Mouse (Mus musculus) hindbrain, embryonic 16.5 days (tissue): ENCODE measurements around the gene Gm10570. TPM values are rescaled to one million over a fixed set of nuclear protein-coding genes. Genes with fewer than 3 reads are reported as not detected.

Source experiments
- ATAC-seq: fragments of 200-750 bp; cut with Nextera tagmentation; 2 replicates; pipeline ENCODE4 v1.8.0; 2017; ENCODE audit warnings: moderate TSS enrichment, moderate library complexity
- H3K27ac ChIP-seq: fragments of 300-500 bp; sonication (generic); 2 replicates; pipeline ENCODE4 v1.5.1; 2014; ENCODE audit warnings: low read depth, mild to moderate bottlenecking, control low read depth, low read length, moderate library complexity
- H3K27me3 ChIP-seq: fragments of 300-500 bp; sonication (generic); replicated peaks from 2 replicates; pipeline ENCODE4 v1.6.1; 2014; ENCODE audit warnings: low read length; ENCODE audit not compliant: control insufficient read depth, insufficient read depth
- H3K36me3 ChIP-seq: fragments of 300-500 bp; sonication (generic); 2 replicates; pipeline ENCODE4 v1.6.1; 2014; ENCODE audit warnings: mild to moderate bottlenecking, low read length, moderate library complexity, mixed read lengths; ENCODE audit not compliant: control insufficient read depth, insufficient read depth
- H3K4me1 ChIP-seq: fragments of 300-500 bp; sonication (generic); 2 replicates; pipeline ENCODE4 v1.6.1; 2014; ENCODE audit warnings: low read depth, low read length; ENCODE audit not compliant: control insufficient read depth, insufficient read depth
- H3K4me2 ChIP-seq: fragments of 300-500 bp; sonication (generic); 2 replicates; pipeline ENCODE4 v1.6.1; 2014; ENCODE audit warnings: mild to moderate bottlenecking, low read length, control low read depth, moderate library complexity
- H3K4me3 ChIP-seq: fragments of 300-500 bp; sonication (generic); 2 replicates; pipeline ENCODE4 v1.5.1; 2014; ENCODE audit warnings: mild to moderate bottlenecking, low read length, control low read depth, moderate library complexity
- H3K9ac ChIP-seq: fragments of 300-500 bp; sonication (generic); 2 replicates; pipeline ENCODE4 v1.6.1; 2014; ENCODE audit warnings: low read depth, mild to moderate bottlenecking, control low read depth, low read length, moderate library complexity
- H3K9me3 ChIP-seq: fragments of 300-500 bp; sonication (generic); 2 replicates; pipeline ENCODE4 v1.6.1; 2014; ENCODE audit warnings: mild to moderate bottlenecking, low read length, moderate library complexity; ENCODE audit not compliant: control insufficient read depth
- WGBS: fragments of 180-500 bp; shearing (Covaris S2); extraction: QIAGEN DNeasy Blood & Tissue Kit; methylation state at CpG from one replicate; pipeline ENCODE4 v1.1.7; 2014; 5-methylcytosine and 5-hydroxymethylcytosine counted together
- polyA plus RNA-seq: library from polyadenylated mRNA; unstranded; fragments of >200 nt; fragmentation: Nextera tagmentation; extraction: Ambion mirVana; gene quantifications from 2 replicates; pipeline ENCODE4 v1.2.1, GENCODE M21; 2015

The Gm10570 gene
- polyA plus RNA-seq, 1 experiment from 2014 or later = 1.2 TPM

DNA sequence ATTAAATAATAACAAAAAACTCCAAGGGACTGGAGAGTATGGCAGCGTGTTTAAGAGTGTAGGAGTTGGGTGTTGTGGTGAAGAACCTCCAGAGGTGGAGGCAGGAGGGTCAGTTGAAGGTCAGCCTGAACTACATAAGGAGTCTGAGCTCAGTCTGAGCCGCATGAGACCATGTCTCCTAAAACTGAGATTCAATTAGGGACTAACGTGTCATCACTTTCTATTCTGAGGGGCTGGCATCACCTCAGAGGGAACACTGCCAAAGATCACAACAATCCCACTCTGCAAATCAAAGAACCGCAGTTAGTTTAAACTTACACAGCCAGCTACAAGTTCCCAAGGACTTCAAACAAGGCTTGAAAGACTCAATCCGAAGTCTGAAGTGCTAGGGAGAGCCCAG is 15.1 kb upstream of the Gm10570 start:
- WGBS = 65% methylated on average over 5 of the region's 5 CpGs
- Histone ChIP-seq H3K27me3 (no peaks in the 10 kb centered on the region), H3K9ac (no peak overlapping the region), H3K27ac (no peak overlapping the region), H3K4me3 (no peak overlapping the region), H3K4me1 (no peaks in the 10 kb centered on the region), H3K36me3 (peaks cover 30% of the 10 kb centered on the region), H3K4me2 (no peak overlapping the region), H3K9me3 (no peaks in the 10 kb centered on the region)
- ATAC-seq = no peak

DNA sequence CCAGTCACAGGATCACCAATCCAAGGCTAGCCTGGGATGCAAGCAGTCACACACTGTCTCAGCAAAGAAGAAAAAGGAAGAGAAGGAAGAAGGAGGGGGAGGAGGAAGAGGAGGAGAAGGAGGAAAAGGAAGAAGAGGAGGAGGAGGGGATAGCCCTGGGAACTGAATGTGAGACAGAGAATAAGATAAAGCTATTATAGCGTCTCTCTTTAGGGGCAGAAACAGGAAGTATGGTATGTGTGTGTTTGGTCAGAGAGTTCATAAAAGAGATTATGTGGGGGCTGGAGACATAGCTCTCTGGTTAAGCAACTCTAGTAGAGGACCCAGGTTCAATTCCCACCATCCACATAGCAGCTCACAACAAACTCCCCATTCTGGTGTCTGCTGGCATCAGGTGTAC is 14.7 kb upstream of the Gm10570 start:
- no peak for ATAC-seq
- 96% methylated on average over 1 of the region's 1 CpGs for WGBS

DNA sequence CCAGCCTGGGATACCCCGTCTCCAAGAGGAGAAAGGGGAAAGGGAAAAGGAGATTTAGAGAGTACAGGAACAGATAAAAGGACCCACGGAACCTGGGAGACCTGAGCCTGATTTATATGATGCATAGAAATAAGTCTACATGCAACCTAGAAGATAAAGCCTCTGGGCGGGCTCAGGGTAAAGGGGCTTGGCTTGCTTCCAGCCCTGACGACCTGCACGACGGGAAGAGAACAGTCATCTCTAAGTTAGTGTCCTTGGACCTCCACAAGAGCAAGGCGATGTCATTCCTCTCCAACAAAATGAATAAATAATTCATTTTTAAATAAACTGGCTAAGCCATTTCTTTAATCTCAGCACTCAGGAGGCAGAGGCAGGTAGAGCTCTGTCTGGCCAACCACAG is 14.1 kb upstream of the Gm10570 start:
- 79% methylated on average over 7 of the region's 7 CpGs for WGBS
- ATAC-seq = no peak
- H3K9me3 ChIP-seq = no peaks in the 10 kb centered on the region
- H3K4me2 ChIP-seq = no peak overlapping the region
- H3K4me3 ChIP-seq = no peak overlapping the region
- H3K9ac ChIP-seq = no peak overlapping the region
- H3K27me3 ChIP-seq = no peaks in the 10 kb centered on the region
- H3K36me3 ChIP-seq = peaks cover 24% of the 10 kb centered on the region
- H3K4me1 ChIP-seq = no peaks in the 10 kb centered on the region
- no peak overlapping the region for H3K27ac ChIP-seq

More for the DNA sequence above, 14.7 kb upstream of the Gm10570 start:
- no peak overlapping the region for H3K9ac ChIP-seq
- H3K4me3 ChIP-seq = no peak overlapping the region
- no peak overlapping the region for H3K4me2 ChIP-seq
- H3K36me3 ChIP-seq = peaks cover 28% of the 10 kb centered on the region
- H3K4me1 ChIP-seq = no peaks in the 10 kb centered on the region
- H3K27ac ChIP-seq = no peak overlapping the region
- H3K9me3 ChIP-seq = no peaks in the 10 kb centered on the region
- no peaks in the 10 kb centered on the region for H3K27me3 ChIP-seq

DNA sequence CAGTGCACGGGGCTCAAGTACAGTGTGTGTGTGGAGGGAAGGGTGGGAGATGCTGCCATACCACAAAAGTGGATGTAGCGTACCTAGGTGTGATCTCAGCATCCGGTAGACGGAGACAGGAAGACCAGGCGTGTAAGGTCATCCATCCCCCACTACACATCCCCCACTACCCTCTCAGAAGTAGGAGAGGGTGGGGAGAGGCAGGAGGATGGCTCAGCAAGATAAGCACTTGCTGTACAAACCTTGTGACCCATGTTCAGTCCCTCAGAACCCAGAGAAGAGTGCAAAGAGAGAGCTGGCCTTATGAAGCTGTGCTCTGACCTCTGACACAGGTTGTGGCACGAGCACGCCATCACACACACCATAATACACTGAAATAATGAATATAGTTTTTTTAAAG is 13.2 kb upstream of the Gm10570 start:
- H3K27ac ChIP-seq = no peak overlapping the region
- no peaks in the 10 kb centered on the region for H3K27me3 ChIP-seq
- H3K4me2 ChIP-seq = no peak overlapping the region
- ATAC-seq = no peak
- H3K9ac ChIP-seq = no peak overlapping the region
- H3K9me3 ChIP-seq = no peaks in the 10 kb centered on the region
- no peak overlapping the region for H3K4me3 ChIP-seq
- 89% methylated on average over 7 of the region's 7 CpGs for WGBS
- H3K4me1 ChIP-seq = no peaks in the 10 kb centered on the region
- H3K36me3 ChIP-seq = peaks cover 20% of the 10 kb centered on the region

DNA sequence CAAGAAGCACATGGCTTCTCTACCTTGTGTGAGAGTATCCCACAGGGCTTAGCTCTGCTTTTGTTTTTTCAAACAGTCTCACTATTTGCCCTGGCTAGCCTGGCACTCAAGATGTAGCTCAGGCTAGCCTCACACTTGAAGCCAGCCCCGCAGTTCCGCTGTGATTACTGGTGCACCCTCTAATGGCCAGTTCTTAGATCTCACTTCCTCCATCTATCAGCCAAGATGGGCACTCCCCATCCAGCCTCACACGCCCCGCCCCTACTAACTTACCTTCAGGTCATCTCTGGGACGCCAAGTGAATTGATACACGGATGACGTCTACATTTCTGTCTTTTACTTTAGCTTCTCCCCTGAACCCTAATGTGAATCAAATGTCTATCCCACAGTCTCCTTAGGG is 11.1 kb upstream of the Gm10570 start:
- Histone ChIP-seq H3K27me3 (no peaks in the 10 kb centered on the region), H3K36me3 (peaks cover 17% of the 10 kb centered on the region)
- 89% methylated on average over 7 of the region's 7 CpGs for WGBS

DNA sequence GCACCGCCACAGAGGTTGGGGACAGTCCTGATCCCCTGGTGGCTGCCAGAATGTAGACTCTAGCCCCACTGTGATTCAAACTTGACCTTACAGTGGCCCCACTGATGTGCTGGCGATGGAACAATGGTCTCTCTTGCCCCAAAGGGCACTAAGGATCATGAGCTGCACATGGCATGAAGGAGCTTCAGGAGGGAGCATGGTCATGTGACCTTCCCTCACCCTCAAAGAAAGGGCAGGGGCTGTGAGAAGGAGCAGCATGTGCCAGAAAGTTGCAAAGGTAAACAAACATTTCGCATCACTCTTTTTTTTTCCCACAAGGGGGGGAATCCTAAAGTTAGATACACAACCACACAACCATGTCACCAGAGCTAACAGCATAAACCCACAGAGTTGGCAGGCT is 9.6 kb upstream of the Gm10570 start:
- no peak for ATAC-seq
- WGBS = 56% methylated on average over 3 of the region's 3 CpGs
- Histone ChIP-seq H3K27ac (no peak overlapping the region), H3K9ac (no peak overlapping the region), H3K4me1 (no peaks in the 10 kb centered on the region), H3K4me2 (no peak overlapping the region), H3K27me3 (no peaks in the 10 kb centered on the region), H3K4me3 (no peak overlapping the region), H3K36me3 (peaks cover 25% of the 10 kb centered on the region), H3K9me3 (no peaks in the 10 kb centered on the region)

More for the DNA sequence above, 11.1 kb upstream of the Gm10570 start:
- Histone ChIP-seq H3K4me1 (no peaks in the 10 kb centered on the region), H3K27ac (no peak overlapping the region), H3K4me2 (no peak overlapping the region), H3K9ac (no peak overlapping the region), H3K4me3 (no peak overlapping the region), H3K9me3 (no peaks in the 10 kb centered on the region)
- ATAC-seq = no peak

DNA sequence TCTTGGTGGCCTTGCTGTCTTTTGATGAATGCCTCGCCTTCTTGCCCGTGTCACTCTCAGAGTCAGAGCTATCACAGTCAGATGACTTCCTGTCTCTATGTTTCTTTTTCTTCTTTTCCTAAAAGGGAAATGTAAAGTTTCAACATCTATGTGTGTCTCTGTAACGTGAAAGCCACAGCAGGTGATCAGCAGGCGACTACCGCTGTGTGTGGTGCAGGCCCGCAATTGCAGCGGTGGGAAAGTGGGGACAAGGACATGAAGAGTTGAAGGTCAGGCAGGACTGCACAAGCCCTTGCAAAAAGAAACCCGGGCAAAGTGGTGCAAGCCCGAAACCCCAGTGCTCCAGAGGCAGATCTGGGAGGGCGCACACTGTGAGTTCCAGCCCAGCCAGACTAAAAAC is 8.2 kb upstream of the Gm10570 start:
- H3K36me3 ChIP-seq = peaks cover 27% of the 10 kb centered on the region
- no peak overlapping the region for H3K4me3 ChIP-seq
- no peak overlapping the region for H3K27ac ChIP-seq
- no peak overlapping the region for H3K4me2 ChIP-seq
- H3K9me3 ChIP-seq = no peaks in the 10 kb centered on the region
- H3K9ac ChIP-seq = no peak overlapping the region
- WGBS = 80% methylated on average over 10 of the region's 10 CpGs
- no peaks in the 10 kb centered on the region for H3K27me3 ChIP-seq
- no peak for ATAC-seq
- H3K4me1 ChIP-seq = no peaks in the 10 kb centered on the region

DNA sequence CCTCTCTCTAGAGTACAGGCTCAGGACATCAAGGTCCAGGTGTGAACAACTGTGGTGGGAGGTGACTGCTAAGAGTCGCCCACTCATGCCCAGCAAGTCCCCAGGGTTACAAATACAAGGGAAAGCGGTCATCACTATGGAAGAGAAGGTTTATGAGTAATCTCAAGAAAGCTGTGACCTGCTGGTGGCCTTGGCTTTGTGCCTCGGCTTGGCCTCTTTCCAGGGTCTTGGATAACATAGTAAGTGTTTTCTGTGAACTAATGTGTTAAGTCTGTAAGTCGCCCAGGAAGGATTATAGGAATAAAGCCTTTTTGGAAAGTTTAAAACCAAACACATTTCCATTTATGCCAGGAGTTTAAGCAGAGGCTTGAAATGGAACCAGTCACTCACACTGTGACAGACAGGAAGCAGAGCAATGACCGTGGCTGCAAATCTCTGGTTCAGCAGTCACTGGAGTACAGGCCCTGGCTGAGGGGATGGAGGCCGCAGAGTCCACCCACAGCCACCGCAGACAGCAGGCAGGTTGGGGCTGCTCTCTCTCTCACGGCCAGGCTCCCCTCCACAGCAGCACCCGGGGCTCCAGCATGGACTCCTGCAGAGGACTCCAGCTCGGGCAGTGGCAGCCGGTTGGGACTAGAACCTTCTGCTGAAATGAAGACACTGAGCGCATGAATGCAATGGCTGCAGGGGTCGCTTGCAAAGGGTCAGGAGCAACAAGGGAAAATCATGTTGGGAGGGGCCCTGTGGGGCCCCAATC is 7.5 kb upstream of the Gm10570 start:
- 74% methylated on average over 13 of the region's 13 CpGs for WGBS
- H3K9ac ChIP-seq = no peak overlapping the region
- H3K36me3 ChIP-seq = peaks cover 26% of the 10 kb centered on the region
- H3K4me2 ChIP-seq = no peak overlapping the region
- no peak overlapping the region for H3K4me3 ChIP-seq
- H3K4me1 ChIP-seq = no peaks in the 10 kb centered on the region
- H3K27ac ChIP-seq = no peak overlapping the region
- no peaks in the 10 kb centered on the region for H3K27me3 ChIP-seq
- no peak for ATAC-seq
- H3K9me3 ChIP-seq = no peaks in the 10 kb centered on the region

DNA sequence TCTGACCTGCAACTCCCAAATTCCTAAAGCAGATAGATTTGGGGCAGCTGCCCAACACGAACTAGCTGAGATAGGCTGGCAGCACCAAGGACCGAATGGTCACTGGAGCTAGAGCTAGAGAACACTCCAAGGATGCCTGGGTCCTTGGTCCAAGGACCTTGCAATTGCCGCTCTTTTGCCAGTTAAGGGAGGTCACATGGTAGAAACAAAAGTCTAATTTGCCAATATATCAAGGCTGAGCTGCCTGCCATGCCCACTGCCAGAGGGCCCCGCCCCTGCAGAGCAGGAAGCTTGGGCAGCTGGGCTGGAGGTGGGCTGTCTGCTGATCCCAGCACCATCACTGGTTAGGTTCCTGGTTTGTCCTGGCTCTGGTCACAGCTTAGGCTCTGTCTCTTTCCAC is 5.1 kb upstream of the Gm10570 start:
- H3K4me2 ChIP-seq = no peak overlapping the region
- H3K27ac ChIP-seq = no peak overlapping the region
- no peak overlapping the region for H3K9ac ChIP-seq
- H3K27me3 ChIP-seq = no peaks in the 10 kb centered on the region
- peaks cover 5% of the 10 kb centered on the region for H3K4me1 ChIP-seq
- H3K36me3 ChIP-seq = peaks cover 26% of the 10 kb centered on the region
- 94% methylated on average over 4 of the region's 4 CpGs for WGBS
- no peaks in the 10 kb centered on the region for H3K9me3 ChIP-seq
- no peak for ATAC-seq
- no peak overlapping the region for H3K4me3 ChIP-seq
